Mouse (Mus musculus) lung, adult 2 months (tissue): ENCODE results near the gene Nuak1. TPM values are rescaled to one million over a fixed set of nuclear protein-coding genes. Genes with fewer than 3 reads are reported as not detected.
"Not testable (repeated sequence)": the region's sequence is repeated elsewhere in the genome, so short reads cannot be mapped to it uniquely, and the experiment has no call there.

Experiments
- DNase-seq: peaks from one replicate; pipeline ENCODE4 v3.0.0; 2022
- H3K4me1 ChIP-seq: fragments of 200-500 bp; 2 replicates; pipeline ENCODE4 v1.6.1; 2011; ENCODE audit warnings: low read length; ENCODE audit not compliant: control insufficient read depth, insufficient read depth
- H3K4me3 ChIP-seq: fragments of 200-500 bp; replicated peaks from 2 replicates; pipeline ENCODE3; 2011; ENCODE audit warnings: low read depth, mild to moderate bottlenecking, control low read depth, low read length; ENCODE audit errors: extremely low read depth
- CTCF ChIP-seq: fragments of 200-500 bp; IDR thresholded peaks from 2 replicates; pipeline ENCODE4 v1.5.1; 2011; ENCODE audit warnings: mild to moderate bottlenecking, low read length, control low read depth; ENCODE audit not compliant: insufficient read depth
- POLR2A ChIP-seq: fragments of 200-500 bp; IDR thresholded peaks from 2 replicates; pipeline ENCODE4 v1.6.1; 2011; ENCODE audit warnings: low read depth, mild to moderate bottlenecking, control low read depth, low read length, borderline replicate concordance; ENCODE audit errors: extremely low read depth
- WGBS: fragments of 180-500 bp; shearing (Covaris S2); methylation state at CpG from one replicate; pipeline ENCODE4 v1.1.7; 2018; 5-methylcytosine and 5-hydroxymethylcytosine counted together
- polyA plus RNA-seq: library from polyadenylated mRNA; depleted of rRNA; stranded (reverse); fragments of >200 nt; gene quantifications from 2 replicates; pipeline ENCODE4 v1.2.3, GENCODE M21; 2012; rRNA removed

Nuak1 gene
- 19.2 and 24.3 TPM in 2 replicates for polyA plus RNA-seq

- TF ChIP-seq POLR2A (peak; percentile 72; the same call in 1 of the 2 replicates), CTCF (no peak)
- WGBS = under 1% methylated on average over 79 of the region's 94 CpGs
- H3K4me1 ChIP-seq = peaks cover 4% of the 10 kb centered on the region
- peak; percentile 87 for DNase-seq
- peak within 1 kb of the TSS; percentile 81 for H3K4me3 ChIP-seq
These were observed at the start of gene Nuak1 for GRCm38 (mm10) chr10:84440541-84441433. Gene Nuak1, minus strand, starts transcription at chr10:84440597.

- H3K4me1 ChIP-seq = no peaks in the 10 kb centered on the region
- DNase-seq = no peak
- 88% methylated on average over 5 of the region's 5 CpGs for WGBS
- no peak for TF ChIP-seq POLR2A
- no peak for TF ChIP-seq CTCF
- no peak overlapping the region for H3K4me3 ChIP-seq
These were observed 49.7 kb upstream of the Nuak1 start for GRCm38 (mm10) chr10:84490115-84490514.

- DNase-seq = peak; percentile 59
- H3K4me1 ChIP-seq = no peaks in the 10 kb centered on the region
These were observed 47.9 kb upstream of the Nuak1 start for GRCm38 (mm10) chr10:84488315-84488714.

GRCm38 (mm10) chr10:84484661-84485060 lies 44.3 kb upstream of the Nuak1 start:
- 11% methylated on average over 1 of the region's 1 CpGs for WGBS
- TF ChIP-seq CTCF (no peak), POLR2A (no peak)
- Histone ChIP-seq H3K4me1 (0 out of 2 replicates have a peak, but pooled peaks cover 7% of the 10 kb centered on the region), H3K4me3 (no peak overlapping the region)
- DNase-seq = no peak

More at GRCm38 (mm10) chr10:84488315-84488714, 47.9 kb upstream of the Nuak1 start:
- TF ChIP-seq CTCF = peak; percentile 74
- no peak for TF ChIP-seq POLR2A
- 44% methylated on average over 6 of the region's 6 CpGs for WGBS
- no peak overlapping the region for H3K4me3 ChIP-seq

GRCm38 (mm10) chr10:84483553-84483952 lies 43.2 kb upstream of the Nuak1 start:
- TF ChIP-seq POLR2A (no peak), CTCF (no peak)
- H3K4me3 ChIP-seq = no peak overlapping the region
- DNase-seq = no peak
- 70% methylated on average over 3 of the region's 3 CpGs for WGBS
- H3K4me1 ChIP-seq = 0 out of 2 replicates have a peak, but pooled peaks cover 7% of the 10 kb centered on the region

GRCm38 (mm10) chr10:84483069-84483468 lies 42.7 kb upstream of the Nuak1 start:
- DNase-seq = no peak
- Histone ChIP-seq H3K4me1 (0 out of 2 replicates have a peak, but pooled peaks cover 7% of the 10 kb centered on the region), H3K4me3 (no peak overlapping the region)
- WGBS = 71% methylated on average over 2 of the region's 2 CpGs
- TF ChIP-seq CTCF (no peak), POLR2A (no peak)

- DNase-seq, H3K4me1 ChIP-seq, H3K4me3 ChIP-seq: not testable (repeated sequence)
- 96% methylated on average over 15 of the region's 15 CpGs for WGBS
These were observed 42.0 kb upstream of the Nuak1 start for GRCm38 (mm10) chr10:84482418-84482817.

GRCm38 (mm10) chr10:84481327-84481671 lies 40.9 kb upstream of the Nuak1 start:
- no peak overlapping the region for H3K4me3 ChIP-seq
- TF ChIP-seq POLR2A (no peak), CTCF (no peak)
- 0 out of 2 replicates have a peak, but pooled peaks cover 7% of the 10 kb centered on the region for H3K4me1 ChIP-seq
- WGBS = 43% methylated on average over 5 of the region's 5 CpGs
- no peak for DNase-seq

GRCm38 (mm10) chr10:84480667-84481326 lies 40.4 kb upstream of the Nuak1 start:
- peak; percentile 25 for DNase-seq
- no peak for TF ChIP-seq CTCF
- TF ChIP-seq POLR2A = no peak
- 0 out of 2 replicates have a peak, but pooled peaks cover 7% of the 10 kb centered on the region for H3K4me1 ChIP-seq
- H3K4me3 ChIP-seq = no peak overlapping the region
- WGBS = 36% methylated on average over 8 of the region's 8 CpGs
